Mouse (Mus musculus) yolk sac, embryonic 10.5 days (tissue): ENCODE data around the gene Olfr772.
"Not testable (repeated sequence)": the region's sequence is repeated elsewhere in the genome, so short reads cannot be mapped to it uniquely, and the experiment has no call there.

Experiments
- DNase-seq: peaks from one replicate; pipeline ENCODE4 v3.0.0-alpha.2; 2017; ENCODE audit warnings: low spot score

Gene Olfr772

GRCm38 (mm10) chr10:129177821-129178220 is at the start of gene Olfr772:
TSS of gene Olfr772 (minus strand) at chr10:129177921.
- not testable (repeated sequence) for DNase-seq

- not testable (repeated sequence) for DNase-seq
Observed at GRCm38 (mm10) chr10:129187319-129187718, 9.6 kb upstream of the Olfr772 start, which contains the start of gene Olfr773. TSS of gene Olfr773 (minus strand) at chr10:129187419.

DNA sequence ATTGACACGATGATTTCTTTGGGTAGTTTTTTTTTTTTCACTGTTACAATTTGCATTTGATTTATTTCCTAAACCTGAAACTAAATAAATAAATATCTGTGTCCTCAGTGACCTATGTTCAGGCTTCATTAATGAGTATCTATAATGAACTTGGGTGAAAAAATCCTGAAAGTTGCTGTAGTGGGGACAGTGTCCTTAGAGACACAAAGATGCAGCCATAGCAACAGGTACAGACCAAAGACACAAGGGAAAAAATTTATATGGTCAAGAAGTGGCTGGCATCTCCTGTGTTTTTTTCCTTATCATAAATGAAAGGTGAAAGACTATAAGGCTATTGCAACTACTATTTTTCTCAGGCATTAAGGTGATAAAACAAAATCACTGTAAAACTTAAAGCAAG is 13.1 kb downstream of the Olfr772 start, which contains the start of gene Olfr771:
Gene Olfr771 (minus strand): TSS at position 101 of the 400 bp plus-strand sequence.
- DNase-seq = no peak

- DNase-seq = no peak
Observed at GRCm38 (mm10) chr10:129138898-129139297, 38.8 kb downstream of the Olfr772 start, which contains the start of gene Olfr770. TSS of gene Olfr770 (minus strand) at chr10:129138998.
